Mouse (Mus musculus) limb, embryonic 11.5 days (tissue): ENCODE results near the gene Dab1. TPM values are rescaled to one million over a fixed set of nuclear protein-coding genes. Genes with fewer than 3 reads are reported as not detected.

Source experiments
- ATAC-seq: fragments of 200-750 bp; cut with Nextera tagmentation; 2 replicates; pipeline ENCODE4 v1.8.0; 2017; ENCODE audit warnings: low read depth; ENCODE audit not compliant: insufficient number of reproducible peaks, low FRiP score, low TSS enrichment
- DNase-seq: peaks from one replicate; pipeline ENCODE4 v3.0.0-alpha.2; 2015; ENCODE audit warnings: low spot score
- H3K27ac ChIP-seq: fragments of 300-500 bp; sonication (generic); replicated peaks from 2 replicates; pipeline ENCODE4 v1.5.1; 2014; ENCODE audit warnings: low read depth, mild to moderate bottlenecking, low read length
- H3K27me3 ChIP-seq: fragments of 300-500 bp; sonication (generic); 2 replicates; pipeline ENCODE4 v1.6.1; 2014; ENCODE audit warnings: mild to moderate bottlenecking, low read length, mixed read lengths; ENCODE audit not compliant: control insufficient read depth, insufficient read depth
- H3K36me3 ChIP-seq: fragments of 300-500 bp; sonication (generic); 2 replicates; pipeline ENCODE4 v1.6.1; 2014; ENCODE audit warnings: mild to moderate bottlenecking, low read length, moderate library complexity, mixed read lengths; ENCODE audit not compliant: control insufficient read depth, insufficient read depth
- H3K4me1 ChIP-seq: fragments of 300-500 bp; sonication (generic); 2 replicates; pipeline ENCODE4 v1.6.1; 2014; ENCODE audit warnings: low read length, mixed read lengths; ENCODE audit not compliant: control insufficient read depth, insufficient read depth
- H3K4me2 ChIP-seq: fragments of 300-500 bp; sonication (generic); 2 replicates; pipeline ENCODE4 v1.6.1; 2014; ENCODE audit warnings: low read depth, mild to moderate bottlenecking, moderate library complexity; ENCODE audit not compliant: severe bottlenecking
- H3K4me3 ChIP-seq: fragments of 300-500 bp; sonication (generic); 2 replicates; pipeline ENCODE4 v1.5.1; 2014; ENCODE audit warnings: low read depth, low read length
- H3K9ac ChIP-seq: fragments of 300-500 bp; sonication (generic); 2 replicates; pipeline ENCODE4 v1.6.1; 2014; ENCODE audit warnings: mild to moderate bottlenecking, low read length
- H3K9me3 ChIP-seq: fragments of 300-500 bp; sonication (generic); 2 replicates; pipeline ENCODE4 v1.6.1; 2016; ENCODE audit warnings: low read length; ENCODE audit not compliant: control insufficient read depth
- WGBS: fragments of 180-500 bp; shearing (Covaris S2); extraction: QIAGEN DNeasy Blood & Tissue Kit; methylation state at CpG from one replicate; pipeline ENCODE4 v1.1.7; 2014; 5-methylcytosine and 5-hydroxymethylcytosine counted together
- polyA plus RNA-seq: library from polyadenylated mRNA; unstranded; fragments of >200 nt; fragmentation: Nextera tagmentation; extraction: Ambion mirVana; gene quantifications from 2 replicates; pipeline ENCODE4 v1.2.1, GENCODE M21; 2014

Dab1 gene
- polyA plus RNA-seq, 1 experiment from 2014 or later = 17.1 TPM

DNA sequence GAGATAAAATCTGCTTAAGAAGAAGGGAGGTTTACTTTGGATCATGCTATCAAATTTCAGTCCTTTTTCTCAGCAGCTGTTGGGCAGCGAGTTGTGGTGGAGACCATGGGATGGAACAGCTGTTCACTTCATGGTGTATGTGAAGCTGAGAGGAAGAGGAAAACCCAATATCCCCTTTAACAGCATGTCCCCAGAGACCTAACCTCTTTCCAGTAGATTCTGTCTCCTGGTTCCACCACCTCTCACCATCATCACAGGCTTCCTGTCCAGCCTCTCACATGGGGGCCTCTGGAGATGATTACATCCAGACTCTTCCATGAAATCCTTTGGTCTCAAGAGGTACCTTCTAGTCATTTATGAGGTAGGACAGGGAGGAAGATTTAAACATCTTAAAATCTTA, 755.0 kb downstream of the Dab1 start:
- H3K27ac ChIP-seq = no peak overlapping the region
- 75% methylated on average over 1 of the region's 1 CpGs for WGBS
- no peak for ATAC-seq

DNA sequence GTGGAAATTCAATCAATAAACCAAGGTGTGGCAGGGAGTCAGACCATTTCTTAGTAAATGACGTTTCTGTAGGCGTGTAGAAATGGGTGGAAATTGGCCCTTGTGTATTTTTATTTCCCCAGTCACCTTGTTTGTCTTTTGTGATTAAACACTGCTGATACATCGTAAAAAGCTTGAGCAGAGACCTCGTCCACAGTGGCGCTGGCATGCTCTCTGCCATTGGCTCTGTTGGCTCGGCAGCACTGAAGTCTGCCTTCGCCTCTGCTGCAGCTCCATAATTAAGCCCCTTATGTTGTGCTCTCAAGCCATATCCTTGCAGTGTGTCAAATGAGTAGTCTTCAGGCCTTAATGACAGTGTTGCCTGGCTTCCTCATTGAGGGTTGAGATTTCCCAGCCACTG, 765.5 kb downstream of the Dab1 start:
- Histone ChIP-seq H3K4me3 (no peak overlapping the region), H3K4me2 (no peak overlapping the region), H3K4me1 (peaks cover 10% of the 10 kb centered on the region; the same call in 1 of the 2 replicates), H3K27me3 (no peaks in the 10 kb centered on the region), H3K27ac (no peak overlapping the region), H3K9me3 (no peaks in the 10 kb centered on the region), H3K9ac (no peak overlapping the region), H3K36me3 (no peaks in the 10 kb centered on the region)
- 10% methylated on average over 7 of the region's 7 CpGs for WGBS
- DNase-seq (peak; percentile 35), ATAC-seq (no peak)

More for the DNA sequence above, 755.0 kb downstream of the Dab1 start:
- no peak overlapping the region for H3K4me2 ChIP-seq
- peaks cover 10% of the 10 kb centered on the region for H3K27me3 ChIP-seq
- no peak for DNase-seq
- no peaks in the 10 kb centered on the region for H3K9me3 ChIP-seq
- no peaks in the 10 kb centered on the region for H3K4me1 ChIP-seq
- no peaks in the 10 kb centered on the region for H3K36me3 ChIP-seq
- no peak overlapping the region for H3K4me3 ChIP-seq
- H3K9ac ChIP-seq = no peak overlapping the region

DNA sequence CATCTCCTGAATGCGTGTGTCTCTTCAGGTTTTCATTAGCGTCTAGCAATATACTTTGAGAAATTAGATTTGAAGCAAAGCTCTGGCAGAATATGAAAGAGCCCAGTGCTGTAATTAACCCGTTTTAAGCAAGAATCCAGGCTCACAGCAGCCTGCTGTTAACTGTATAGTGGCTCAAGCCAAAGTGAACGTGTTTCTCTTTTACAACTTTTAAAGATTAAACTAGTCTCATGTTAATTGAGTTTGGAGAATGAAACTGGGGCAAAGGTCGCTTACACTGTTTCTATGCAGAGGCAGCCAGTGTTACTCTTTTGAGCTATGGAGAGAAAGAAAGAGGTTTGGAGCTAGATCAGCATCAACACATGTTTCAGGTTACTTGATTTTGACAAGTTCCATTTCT, 766.1 kb downstream of the Dab1 start:
- Histone ChIP-seq H3K27me3 (no peaks in the 10 kb centered on the region), H3K4me2 (no peak overlapping the region), H3K27ac (no peak overlapping the region), H3K4me3 (no peak overlapping the region), H3K9ac (no peak overlapping the region), H3K9me3 (no peaks in the 10 kb centered on the region), H3K36me3 (no peaks in the 10 kb centered on the region), H3K4me1 (peaks cover 10% of the 10 kb centered on the region; the same call in 1 of the 2 replicates)
- WGBS = 10% methylated on average over 5 of the region's 5 CpGs
- ATAC-seq = no peak
- no peak for DNase-seq

DNA sequence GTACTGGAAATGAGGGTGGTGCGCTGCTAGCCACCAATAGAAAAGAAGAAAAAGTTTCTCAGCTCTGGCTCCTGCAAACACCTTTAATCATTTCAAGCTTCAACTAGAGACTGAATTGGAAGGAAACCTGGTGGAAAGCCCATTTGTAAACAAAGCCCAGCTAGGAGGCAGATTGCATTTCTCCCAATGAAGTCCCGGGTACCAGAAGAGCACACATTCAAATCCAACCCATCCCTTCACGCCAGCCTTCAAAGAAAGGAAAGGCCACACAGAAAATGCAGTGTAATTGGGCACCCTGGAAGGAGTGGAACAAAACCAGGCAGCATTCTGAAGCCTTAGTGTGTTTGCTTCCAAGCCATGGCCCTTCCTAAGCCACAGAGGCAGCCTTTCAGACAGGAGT, 776.4 kb downstream of the Dab1 start:
- H3K27me3 ChIP-seq = no peaks in the 10 kb centered on the region
- H3K27ac ChIP-seq = no peak overlapping the region
- no peaks in the 10 kb centered on the region for H3K36me3 ChIP-seq
- no peaks in the 10 kb centered on the region for H3K9me3 ChIP-seq
- no peak for ATAC-seq
- H3K9ac ChIP-seq = no peak overlapping the region
- 93% methylated on average over 3 of the region's 3 CpGs for WGBS
- no peak overlapping the region for H3K4me2 ChIP-seq
- no peak for DNase-seq
- no peaks in the 10 kb centered on the region for H3K4me1 ChIP-seq
- H3K4me3 ChIP-seq = no peak overlapping the region

DNA sequence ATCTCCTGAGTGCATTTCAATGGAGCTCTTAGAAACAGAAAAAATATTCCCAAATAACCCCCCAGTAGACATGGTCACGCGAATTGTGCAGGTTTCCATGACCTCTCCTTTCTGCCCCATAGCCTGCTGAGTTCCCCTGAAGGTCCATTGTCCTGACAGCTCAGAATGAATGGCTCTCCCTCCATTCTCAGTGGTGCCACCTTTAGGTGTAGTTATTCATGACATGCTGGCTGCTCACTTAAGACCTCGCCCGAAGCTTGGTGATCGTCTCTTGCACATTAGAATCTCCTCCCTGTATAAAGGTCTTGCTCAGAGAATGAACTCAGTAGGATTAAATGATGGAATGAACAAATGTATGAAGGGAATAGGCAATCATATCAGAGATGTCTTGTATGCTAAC, 776.9 kb downstream of the Dab1 start:
- H3K9ac ChIP-seq = no peak overlapping the region
- H3K9me3 ChIP-seq = no peaks in the 10 kb centered on the region
- H3K36me3 ChIP-seq = no peaks in the 10 kb centered on the region
- 91% methylated on average over 5 of the region's 5 CpGs for WGBS
- no peak overlapping the region for H3K27ac ChIP-seq
- ATAC-seq (no peak), DNase-seq (no peak)
- no peak overlapping the region for H3K4me3 ChIP-seq
- no peak overlapping the region for H3K4me2 ChIP-seq
- no peaks in the 10 kb centered on the region for H3K4me1 ChIP-seq
- no peaks in the 10 kb centered on the region for H3K27me3 ChIP-seq

DNA sequence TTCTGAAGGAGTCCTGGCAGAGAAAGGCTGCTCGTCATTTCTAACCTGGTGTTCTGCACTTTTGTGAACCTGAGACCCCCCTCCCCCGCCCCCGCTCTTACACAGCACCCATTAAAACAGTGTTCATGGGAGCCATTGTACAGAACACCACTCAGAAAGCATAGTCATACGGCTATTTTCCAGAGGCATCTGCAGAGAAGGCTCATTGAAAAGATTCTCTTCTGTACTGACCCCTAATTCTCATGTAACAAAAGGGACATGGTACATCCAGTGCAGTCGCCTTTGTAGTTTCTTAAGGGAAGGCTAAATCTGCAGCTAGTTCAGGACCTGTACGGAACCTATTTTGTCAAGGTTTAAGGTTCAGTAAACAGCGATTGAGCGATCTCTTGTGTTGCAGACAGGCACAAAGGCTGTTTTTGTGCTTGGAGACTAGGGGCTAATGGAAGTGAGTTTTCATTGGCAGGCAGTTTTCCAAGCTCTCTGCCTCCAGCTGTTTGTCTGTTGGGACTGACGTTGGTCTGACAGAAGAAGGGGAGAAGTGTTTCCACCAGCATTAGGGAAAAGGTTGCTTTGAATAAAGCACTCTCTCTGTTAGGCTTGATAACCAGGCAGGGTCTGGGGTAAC, 780.1 kb downstream of the Dab1 start:
- DNase-seq = no peak
- H3K4me2 ChIP-seq = no peak overlapping the region
- no peak for ATAC-seq
- WGBS = 72% methylated on average over 9 of the region's 9 CpGs
- no peaks in the 10 kb centered on the region for H3K36me3 ChIP-seq
- H3K27me3 ChIP-seq = no peaks in the 10 kb centered on the region
- no peaks in the 10 kb centered on the region for H3K4me1 ChIP-seq
- H3K4me3 ChIP-seq = no peak overlapping the region
- no peak overlapping the region for H3K27ac ChIP-seq
- H3K9ac ChIP-seq = no peak overlapping the region
- H3K9me3 ChIP-seq = no peaks in the 10 kb centered on the region

DNA sequence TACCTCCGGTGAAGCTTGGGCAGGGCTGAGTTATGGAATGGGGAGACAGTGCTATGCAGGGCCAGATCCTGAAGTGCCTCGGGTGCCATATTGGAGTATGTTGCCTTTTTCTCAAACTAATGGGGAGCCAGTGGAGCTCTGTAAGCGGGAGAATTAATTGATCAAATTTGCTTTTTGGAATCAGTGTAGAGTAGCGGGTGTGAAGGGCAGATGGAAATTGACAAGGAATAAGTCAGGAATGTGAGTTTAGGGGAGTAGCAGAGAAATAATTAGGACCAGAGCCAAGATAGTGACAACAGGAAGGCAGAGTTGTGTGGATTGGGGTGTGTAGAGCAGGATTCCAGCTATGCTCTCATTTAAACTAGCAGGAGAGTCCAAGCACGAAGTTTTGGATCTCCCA, 784.9 kb downstream of the Dab1 start:
- Histone ChIP-seq H3K4me1 (no peaks in the 10 kb centered on the region), H3K4me2 (no peak overlapping the region), H3K9me3 (no peaks in the 10 kb centered on the region), H3K9ac (no peak overlapping the region), H3K27ac (no peak overlapping the region), H3K4me3 (no peak overlapping the region), H3K27me3 (no peaks in the 10 kb centered on the region), H3K36me3 (no peaks in the 10 kb centered on the region)
- ATAC-seq = no peak
- DNase-seq = no peak
- WGBS = 85% methylated on average over 5 of the region's 5 CpGs

DNA sequence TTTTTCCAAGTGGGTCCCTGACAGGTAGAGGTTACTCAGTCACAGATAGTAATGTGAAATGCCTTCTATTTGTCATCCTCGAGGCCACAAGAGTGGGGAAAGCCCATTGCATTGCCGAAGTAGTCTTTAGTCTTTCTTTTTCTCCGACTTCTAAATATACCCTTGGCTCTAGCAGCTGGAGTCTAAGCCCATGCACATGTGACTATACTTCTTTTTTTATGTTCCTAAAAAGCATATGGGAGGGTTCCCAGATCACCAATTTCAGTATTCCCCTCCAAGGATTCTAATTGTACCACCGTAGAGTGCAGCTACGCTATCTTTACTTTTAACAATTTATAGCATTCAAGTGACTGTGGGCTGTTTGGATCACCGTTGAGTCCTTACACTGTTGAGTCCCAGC, 791.8 kb downstream of the Dab1 start:
- Histone ChIP-seq H3K9me3 (no peaks in the 10 kb centered on the region), H3K4me3 (no peak overlapping the region), H3K4me2 (no peak overlapping the region), H3K9ac (no peak overlapping the region), H3K36me3 (no peaks in the 10 kb centered on the region), H3K4me1 (peaks cover 7% of the 10 kb centered on the region), H3K27me3 (no peaks in the 10 kb centered on the region), H3K27ac (no peak overlapping the region)
- ATAC-seq = no peak
- 91% methylated on average over 6 of the region's 6 CpGs for WGBS
- DNase-seq = no peak

DNA sequence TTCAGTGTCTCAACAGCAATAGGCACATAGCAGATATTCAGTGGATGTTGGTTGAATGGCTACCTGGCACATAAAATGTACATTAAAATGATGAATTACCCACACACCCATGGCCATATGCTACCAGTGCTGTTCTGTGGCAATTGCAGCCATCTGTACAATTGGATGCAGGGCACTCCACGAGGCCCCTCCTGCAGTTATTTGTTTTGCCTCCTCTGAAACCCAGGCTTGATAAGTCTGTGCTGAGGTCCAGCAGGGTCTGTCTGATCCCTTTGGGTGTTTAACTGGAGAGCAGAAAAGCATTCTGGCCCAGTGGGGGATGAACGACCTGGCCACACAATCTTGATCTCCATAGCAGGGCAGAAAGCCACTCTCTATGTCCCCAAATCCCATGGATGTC, 796.3 kb downstream of the Dab1 start:
- Histone ChIP-seq H3K27ac (no peak overlapping the region), H3K27me3 (no peaks in the 10 kb centered on the region), H3K4me1 (peaks cover 7% of the 10 kb centered on the region), H3K4me3 (no peak overlapping the region), H3K4me2 (no peak overlapping the region), H3K36me3 (no peaks in the 10 kb centered on the region), H3K9ac (no peak overlapping the region), H3K9me3 (no peaks in the 10 kb centered on the region)
- 32% methylated on average over 2 of the region's 2 CpGs for WGBS
- DNase-seq (no peak), ATAC-seq (no peak)
